Mouse (Mus musculus): ENCODE results near the gene Gpn3. TPM values are rescaled to one million over a fixed set of nuclear protein-coding genes. Genes with fewer than 3 reads are reported as not detected.

The Gpn3 gene
- polyA plus RNA-seq, 1 experiment from 2014 or later = 82.9 TPM

Other genes with a start within 250 kb of the Gpn3 start
- gene Ccdc63, start 231.1 kb upstream of the Gpn3 start, polyA plus RNA-seq (2016; fragmentation: Nextera tagmentation; extraction: Ambion mirVana) = not detected in 2 replicates
- 320 and 339 TPM in 2 replicates for gene Ppp1cc, start 213.6 kb upstream of the Gpn3 start, polyA plus RNA-seq (2016; fragmentation: Nextera tagmentation; extraction: Ambion mirVana)
- 17.7 TPM in 2 replicates for gene Hvcn1, start 165.1 kb upstream of the Gpn3 start, polyA plus RNA-seq (2016; fragmentation: Nextera tagmentation; extraction: Ambion mirVana)
- 5.9 and 6.4 TPM in 2 replicates for gene Tctn1, start 107.4 kb upstream of the Gpn3 start, polyA plus RNA-seq (2016; fragmentation: Nextera tagmentation; extraction: Ambion mirVana)
- gene Pptc7, start 87.5 kb upstream of the Gpn3 start, polyA plus RNA-seq (2016; fragmentation: Nextera tagmentation; extraction: Ambion mirVana) = 7.3 and 7.7 TPM in 2 replicates
- gene Rad9b, start 17.6 kb upstream of the Gpn3 start, polyA plus RNA-seq (2016; fragmentation: Nextera tagmentation; extraction: Ambion mirVana) = 9.5 and 11.5 TPM in 2 replicates
- 218 and 220 TPM in 2 replicates for gene Vps29, start 17.5 kb upstream of the Gpn3 start, polyA plus RNA-seq (2016; fragmentation: Nextera tagmentation; extraction: Ambion mirVana)
- gene Fam216a, start 488 bp downstream of the Gpn3 start, polyA plus RNA-seq (2016; fragmentation: Nextera tagmentation; extraction: Ambion mirVana) = 85.5 and 98.8 TPM in 2 replicates
- 88.6 and 103 TPM in 2 replicates for gene Arpc3, start 20.0 kb downstream of the Gpn3 start, polyA plus RNA-seq (2016; fragmentation: Nextera tagmentation; extraction: Ambion mirVana)
- 53.9 and 57.7 TPM in 2 replicates for gene Anapc7, start 49.8 kb downstream of the Gpn3 start, polyA plus RNA-seq (2016; fragmentation: Nextera tagmentation; extraction: Ambion mirVana)
- 37.0 and 37.7 TPM in 2 replicates for gene Atp2a2, start 130.3 kb downstream of the Gpn3 start, polyA plus RNA-seq (2016; fragmentation: Nextera tagmentation; extraction: Ambion mirVana)
- gene Ift81, start 242.6 kb downstream of the Gpn3 start, polyA plus RNA-seq (2016; fragmentation: Nextera tagmentation; extraction: Ambion mirVana) = 51.4 and 54.1 TPM in 2 replicates

Measured in midbrain, embryonic 10.5 days (tissue).